Comparison of ENCODE assay signal across 18 mouse cellular contexts in genomic region chr10:60234006-60234405, GRCm38 (mm10). TPM values are rescaled to one million over a fixed set of nuclear protein-coding genes. Genes with fewer than 3 reads are reported as not detected.
"Had no signal": no experiment of that assay in that cellular context is flagged by ENCODE, and none has a peak within 500 bp of the region (broad histone marks: within the 10 kb centered on the region; RNA-seq: fewer than 3 reads in every experiment).

No protein-coding gene starts in this region.

- H3K4me3 ChIP-seq: kidney, embryonic 15.5 days; limb, embryonic 10.5 days; limb, embryonic 13.5 days; liver, embryonic 13.5 days had no signal

- H3K9me3 ChIP-seq: kidney, embryonic 15.5 days; limb, embryonic 10.5 days; limb, embryonic 13.5 days; liver, embryonic 13.5 days had no signal

- H3K9ac ChIP-seq: kidney, embryonic 15.5 days; limb, embryonic 13.5 days; liver, embryonic 13.5 days; lung, embryonic 14.5 days had no signal

- DNase-seq: kidney, adult 11 months; kidney, adult 8-10 months; kidney, postnatal 10 days; kidney, postnatal 36 days; liver; liver, embryonic 13.5 days; lung, embryonic 14.5 days; lung, postnatal 10 days; lung, postnatal 4 days; midbrain, embryonic 14.5 days; right cerebral cortex, postnatal 4 days; thymus, adult 2 months; thymus, postnatal 25 days had no signal

- H3K4me2 ChIP-seq: kidney, embryonic 15.5 days; limb, embryonic 13.5 days; liver, embryonic 13.5 days; lung, embryonic 14.5 days; midbrain, embryonic 11.5 days had no signal

- H3K4me1 ChIP-seq: limb, embryonic 10.5 days; limb, embryonic 13.5 days; liver, embryonic 13.5 days had no signal

- H3K27me3 ChIP-seq: kidney, embryonic 15.5 days; limb, embryonic 13.5 days; liver, embryonic 13.5 days had no signal

- H3K36me3 ChIP-seq: kidney, embryonic 15.5 days; limb, embryonic 10.5 days; limb, embryonic 13.5 days; liver, embryonic 13.5 days had no signal

- H3K27ac ChIP-seq: kidney, embryonic 15.5 days; limb, embryonic 10.5 days; limb, embryonic 13.5 days; liver, embryonic 13.5 days had no signal

RNA-seq across cellular contexts. Expression of gene Chst3, which starts 14.9 kb away (rescaled TPM):
- total RNA-seq: megakaryocyte progenitor cell, adult 5-6 weeks had no signal
